Mouse (Mus musculus): ENCODE measurements around the gene Cemip.
A peak's percentile ranks its signal among the peaks of the same experiment; 100 is the strongest.
"Not testable (repeated sequence)": the region's sequence is repeated elsewhere in the genome, so short reads cannot be mapped to it uniquely, and the experiment has no call there.

Gene Cemip

GRCm38 (mm10) chr7:84086039-84086829, at the start of gene Cemip:
Gene Cemip (minus strand): TSS chr7:84086502.
- DNase-seq = peak; percentile 28

GRCm38 (mm10) chr7:84132704-84133103, 46.4 kb upstream of the Cemip start:
- no peak for DNase-seq

DNA sequence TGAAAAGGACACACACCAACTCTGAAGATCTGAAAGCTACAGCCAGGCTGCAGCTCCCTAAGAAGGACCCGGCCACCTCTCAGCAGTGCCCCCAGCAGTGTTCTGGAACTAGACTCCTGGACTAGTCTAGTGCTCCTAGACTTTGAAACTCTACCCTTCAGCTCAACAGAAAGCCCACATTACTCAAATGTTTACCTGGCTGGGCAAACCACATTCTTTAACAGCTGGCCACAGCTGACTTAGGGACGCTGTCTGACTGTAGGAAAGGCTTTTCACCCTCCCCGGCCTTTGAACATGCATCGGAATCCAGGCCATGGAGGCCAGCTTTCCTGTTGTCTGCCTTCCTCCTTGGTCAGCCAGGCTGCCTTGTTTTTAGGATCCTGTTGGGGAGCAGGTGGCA, 45.4 kb upstream of the Cemip start:
- no peak for DNase-seq

- no peak for DNase-seq
Observed at GRCm38 (mm10) chr7:84128661-84129060, 42.4 kb upstream of the Cemip start.

GRCm38 (mm10) chr7:84125730-84126129, 39.4 kb upstream of the Cemip start:
- no peak for DNase-seq

- DNase-seq = not testable (repeated sequence)
Observed at GRCm38 (mm10) chr7:84123651-84124050, 37.3 kb upstream of the Cemip start.

DNA sequence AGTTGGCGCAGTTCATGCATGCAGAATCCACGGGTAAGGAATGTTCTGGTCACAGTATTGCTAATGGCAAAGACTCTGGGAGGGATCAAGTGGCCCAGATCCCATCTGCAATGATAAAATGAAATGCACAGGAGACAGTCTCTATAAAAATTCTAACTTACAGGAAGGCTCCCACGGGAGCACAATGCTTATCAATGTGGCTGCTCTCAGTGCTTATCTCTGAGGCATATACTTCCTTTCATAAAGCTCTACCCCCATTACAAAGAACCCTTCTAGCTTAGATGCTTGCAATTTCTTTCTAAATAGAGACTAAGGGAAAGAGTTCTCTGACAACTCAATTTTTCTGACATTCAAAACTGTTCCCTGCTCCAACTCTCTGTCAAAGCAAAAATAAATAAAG, 35.5 kb upstream of the Cemip start:
- DNase-seq = no peak

DNA sequence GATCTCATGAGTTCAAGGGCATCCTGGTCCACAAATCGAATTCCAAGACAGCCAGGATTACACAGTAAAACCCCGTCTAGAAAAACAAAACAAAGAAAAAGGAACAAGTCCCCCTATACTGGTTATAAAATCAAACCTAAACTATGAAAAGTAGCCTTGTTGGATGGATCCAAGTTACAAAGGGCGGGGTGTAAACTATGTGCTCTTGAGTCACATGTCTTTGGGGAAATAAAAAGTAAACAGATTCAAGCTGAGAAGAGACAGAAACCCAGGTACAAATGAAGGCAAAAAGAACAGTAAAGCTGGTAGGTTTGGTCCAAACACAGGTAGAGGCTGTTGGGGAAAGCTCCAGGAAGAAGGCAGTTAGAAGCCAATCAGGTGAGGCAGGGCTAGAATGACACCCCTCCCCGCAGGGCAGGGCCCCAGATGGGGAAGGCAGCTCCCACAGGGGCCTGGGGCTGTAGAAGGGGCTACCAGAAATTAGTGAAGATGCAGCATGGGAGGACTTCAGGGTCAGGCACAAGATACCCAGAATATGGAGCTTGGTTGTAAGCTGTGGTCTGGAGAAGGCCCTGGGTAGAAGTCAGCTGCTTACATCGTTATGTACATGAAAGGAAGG, 33.9 kb upstream of the Cemip start:
- DNase-seq = peak in 1 of 2 experiments; percentile 29

- peak; percentile 34 to 55 for DNase-seq
Observed at GRCm38 (mm10) chr7:84119216-84120105, 33.2 kb upstream of the Cemip start.

- no peak for DNase-seq
Observed at GRCm38 (mm10) chr7:84117543-84118122, 31.3 kb upstream of the Cemip start.

DNA sequence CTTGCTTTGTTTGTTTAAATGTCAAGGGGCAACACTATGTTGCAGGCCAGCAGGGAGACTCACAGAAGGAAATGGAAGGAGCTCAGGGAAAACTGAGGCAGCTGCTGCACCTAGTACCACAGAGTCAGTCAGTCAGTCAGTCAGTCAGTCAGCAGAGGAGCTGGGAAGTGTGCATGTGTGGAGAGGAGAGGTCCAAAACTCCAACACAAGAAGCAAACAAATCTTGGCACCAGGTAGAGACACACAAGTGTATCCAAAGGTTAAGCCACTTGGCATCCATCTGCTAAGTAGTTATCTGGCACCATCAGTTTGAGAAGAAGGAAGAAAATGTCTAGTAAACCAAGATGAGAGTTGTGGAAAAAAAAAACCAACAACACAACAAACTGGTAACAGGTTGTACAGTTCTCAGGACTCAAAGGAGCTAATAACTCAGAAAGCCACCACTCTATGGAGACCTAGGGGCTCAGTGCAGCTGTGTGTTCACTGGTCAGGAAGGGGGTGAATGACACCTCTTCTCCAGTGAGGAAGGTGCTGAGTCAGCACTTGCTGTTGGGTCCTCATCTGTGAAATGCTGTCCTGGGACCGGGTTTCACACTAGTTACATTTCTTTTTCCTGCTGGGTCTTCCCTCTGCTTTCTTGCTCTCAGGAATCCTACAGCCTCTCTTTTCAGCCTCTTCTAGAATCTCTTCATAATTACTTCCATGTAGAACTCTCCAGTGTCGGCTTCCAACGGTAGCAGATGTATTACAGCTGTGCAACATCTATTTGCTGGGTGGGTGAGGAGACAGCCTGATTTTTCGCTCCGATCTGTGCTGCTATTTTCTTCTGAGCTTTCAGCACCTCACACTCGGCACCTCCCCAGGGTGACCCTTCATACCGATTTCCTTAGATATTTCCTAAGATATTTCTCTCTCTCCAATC, 30.6 kb upstream of the Cemip start:
- DNase-seq = no peak

DNA sequence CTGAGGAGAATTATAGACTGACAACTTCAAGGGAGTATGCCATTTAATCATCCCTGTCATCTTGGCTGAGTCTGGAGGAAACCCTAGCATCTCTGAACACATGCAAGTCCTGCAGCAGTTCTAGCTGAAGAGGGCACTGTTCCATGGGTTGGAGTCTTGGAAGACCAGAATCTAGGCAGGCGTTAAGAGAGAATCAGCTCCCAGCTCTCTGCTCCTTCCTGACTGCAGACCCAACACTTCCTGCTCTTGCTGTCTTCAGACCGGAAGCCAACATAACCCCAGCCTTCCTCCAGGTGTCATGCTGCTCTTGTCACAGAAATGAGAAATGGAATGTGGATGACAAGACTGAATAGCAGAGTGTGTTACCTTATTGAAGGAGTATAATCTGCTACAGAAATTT, 29.1 kb upstream of the Cemip start:
- DNase-seq = peak; percentile 56 to 64

GRCm38 (mm10) chr7:84114775-84115174, 28.5 kb upstream of the Cemip start:
- DNase-seq = no peak

GRCm38 (mm10) chr7:84113035-84113390, 26.7 kb upstream of the Cemip start:
- no peak for DNase-seq

DNA sequence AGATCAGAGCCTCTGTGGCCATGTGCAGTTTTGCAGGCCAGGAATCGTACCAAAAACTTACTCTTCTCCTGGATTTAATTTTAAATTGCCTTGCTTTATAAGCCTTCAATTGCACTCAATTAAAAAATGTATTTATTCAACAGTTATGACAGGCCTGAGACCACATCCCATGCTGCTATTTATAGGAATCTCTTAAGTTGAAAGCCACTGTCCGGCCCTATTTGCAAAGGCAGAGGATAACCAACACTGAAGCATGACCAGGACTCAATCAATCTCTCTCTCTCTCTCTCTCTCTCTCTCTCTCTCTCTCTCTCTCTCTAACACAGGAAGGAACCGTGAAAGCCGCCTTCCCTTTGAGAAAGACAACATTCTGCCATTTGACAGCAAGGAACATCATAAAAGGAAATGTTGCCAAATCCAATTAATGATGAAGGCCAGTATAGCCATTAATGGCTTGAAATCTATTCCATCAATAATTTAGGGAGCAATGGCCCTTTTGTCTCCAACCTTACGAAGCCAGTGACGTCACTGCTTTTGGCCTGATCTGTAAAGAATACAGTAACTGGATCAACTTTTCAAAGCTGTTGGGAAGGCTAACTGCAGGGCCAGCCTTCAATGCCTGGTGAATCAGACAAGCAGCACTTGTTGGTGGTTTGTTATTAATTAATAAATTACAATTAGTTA, 26.2 kb upstream of the Cemip start:
- no peak for DNase-seq

GRCm38 (mm10) chr7:84111716-84112350, 25.5 kb upstream of the Cemip start:
- no peak for DNase-seq

- no peak for DNase-seq
Observed at GRCm38 (mm10) chr7:84106942-84107341, 20.6 kb upstream of the Cemip start.

- DNase-seq = no peak
Observed at GRCm38 (mm10) chr7:84102589-84102988, 16.3 kb upstream of the Cemip start.

DNA sequence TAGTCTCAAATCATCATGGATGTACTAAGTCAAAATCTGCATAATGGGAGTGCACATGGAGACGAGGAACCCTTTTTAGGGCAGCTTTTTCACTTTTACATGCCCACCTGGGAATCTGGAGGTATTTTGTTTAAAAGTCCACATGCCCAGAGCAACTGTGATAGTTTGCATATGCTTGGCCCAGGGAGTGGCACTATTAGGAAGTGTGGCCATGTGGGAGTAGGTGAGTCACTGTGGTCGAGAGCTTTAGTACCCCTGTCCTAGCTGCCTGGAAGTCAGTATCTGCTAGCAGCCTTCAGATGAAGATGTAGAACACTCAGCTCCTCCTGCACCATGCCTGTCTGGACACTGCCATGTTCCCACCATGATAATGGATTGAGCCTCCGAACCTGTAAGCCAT, 14.4 kb upstream of the Cemip start:
- no peak for DNase-seq

GRCm38 (mm10) chr7:84098098-84098497, 11.8 kb upstream of the Cemip start:
- no peak for DNase-seq

DNA sequence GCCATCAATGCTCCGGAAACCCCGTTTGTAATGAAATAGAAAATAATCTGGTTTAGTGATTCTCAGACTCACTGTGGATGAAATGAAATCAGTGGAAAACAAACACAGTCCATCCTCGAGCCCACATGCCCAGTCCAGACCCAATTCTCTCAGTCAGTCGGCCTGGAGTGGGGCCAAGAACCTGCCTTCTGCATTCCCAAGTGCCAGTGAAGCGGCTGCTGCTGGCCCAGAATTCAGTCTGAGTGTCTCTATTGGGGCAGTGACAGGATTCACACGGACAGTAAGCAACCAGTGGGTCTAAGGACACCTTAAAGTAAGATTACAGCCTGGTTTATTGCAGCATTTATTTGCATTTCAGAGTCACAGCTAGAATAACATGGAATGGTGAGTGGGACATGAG, 10.2 kb upstream of the Cemip start:
- DNase-seq = no peak
